Mouse (Mus musculus) monocyte, adult 2 months (primary cell): ENCODE results near the gene Aldh3b1.

Experiments used
- DNase-seq, 2 experiments: peaks; one replicate each; pipeline ENCODE4 v3.0.0; 2022; ENCODE audit warnings: low spot score in 2 of 2, low read depth in 1 of 2

Aldh3b1 gene

DNA sequence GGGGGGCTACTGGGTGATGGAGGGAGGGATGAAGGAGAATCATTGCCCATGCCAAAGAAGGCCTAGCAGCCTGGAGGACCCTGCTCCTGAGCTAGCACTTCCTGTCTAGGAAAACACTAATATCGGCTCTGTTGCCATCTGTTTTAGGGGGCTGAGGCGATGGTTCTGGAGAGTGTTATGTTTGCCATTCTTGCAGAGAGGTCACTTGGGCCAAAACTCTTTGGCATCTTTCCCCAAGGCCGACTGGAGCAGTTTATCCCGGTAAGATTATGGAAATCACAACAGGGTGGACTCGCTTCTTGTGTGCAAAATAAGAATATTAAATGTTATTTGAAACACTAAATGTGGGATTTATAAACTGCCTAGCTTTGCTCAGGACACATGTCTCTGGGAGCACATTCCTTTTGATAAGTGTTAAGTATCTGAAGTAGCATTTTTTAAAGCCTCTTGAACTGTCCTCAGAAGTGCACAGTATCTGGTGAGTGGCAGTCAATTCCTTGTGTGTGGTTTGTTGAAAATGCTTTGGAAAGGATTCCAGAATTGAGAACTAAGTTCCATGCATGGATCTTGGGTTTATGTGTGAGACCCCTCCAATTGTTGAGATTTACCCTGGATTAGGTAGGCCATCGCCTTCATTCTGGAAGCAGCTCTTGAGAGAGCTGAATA lies 45.1 kb downstream of the Aldh3b1 start:
- no peak for DNase-seq

GRCm38 (mm10) chr19:3882214-3882613 lies 47.4 kb downstream of the Aldh3b1 start:
- no peak for DNase-seq

GRCm38 (mm10) chr19:3880054-3880848 lies 49.4 kb downstream of the Aldh3b1 start:
- no peak for DNase-seq

DNA sequence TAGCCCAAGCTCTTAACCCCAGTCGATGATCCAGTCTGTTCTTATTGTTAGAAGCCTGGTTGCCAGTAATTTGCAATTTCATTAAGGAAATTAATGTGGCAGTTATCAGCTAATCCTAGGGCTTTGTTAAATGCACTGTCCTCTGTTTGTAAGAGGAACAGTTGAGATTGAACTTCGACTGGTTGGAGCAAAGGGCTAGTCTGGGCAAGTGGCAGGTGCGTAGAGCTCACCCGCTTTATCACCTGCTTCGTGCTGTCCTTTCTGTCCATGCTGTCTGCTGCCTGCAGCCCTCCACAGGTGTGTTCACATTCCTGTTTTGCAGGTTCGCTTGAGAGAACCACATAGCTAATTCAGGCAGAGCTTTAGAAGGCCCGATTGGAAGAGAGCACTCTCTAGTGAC lies 54.6 kb downstream of the Aldh3b1 start:
- DNase-seq: no peak

GRCm38 (mm10) chr19:3872373-3872772 lies 57.2 kb downstream of the Aldh3b1 start:
- no peak for DNase-seq

DNA sequence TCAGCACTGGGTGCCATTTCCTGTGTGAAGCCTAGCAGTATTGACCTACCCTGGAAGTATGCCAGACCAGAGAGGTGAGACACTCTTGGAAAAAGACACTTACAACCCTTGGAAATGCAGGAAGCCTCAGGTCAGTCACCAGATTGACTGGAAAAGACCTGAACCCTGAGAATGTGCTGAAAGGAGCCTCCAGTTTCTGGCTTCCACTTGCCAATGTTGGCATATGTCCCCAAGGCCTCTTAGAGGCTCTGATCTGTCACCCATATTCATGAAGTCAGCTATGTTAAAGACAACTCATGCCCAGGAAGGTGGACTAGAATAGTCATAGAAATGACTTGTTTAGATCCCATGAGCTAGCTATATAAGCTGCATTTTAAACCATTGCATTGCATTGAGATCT lies 58.1 kb downstream of the Aldh3b1 start:
- DNase-seq: no peak

DNA sequence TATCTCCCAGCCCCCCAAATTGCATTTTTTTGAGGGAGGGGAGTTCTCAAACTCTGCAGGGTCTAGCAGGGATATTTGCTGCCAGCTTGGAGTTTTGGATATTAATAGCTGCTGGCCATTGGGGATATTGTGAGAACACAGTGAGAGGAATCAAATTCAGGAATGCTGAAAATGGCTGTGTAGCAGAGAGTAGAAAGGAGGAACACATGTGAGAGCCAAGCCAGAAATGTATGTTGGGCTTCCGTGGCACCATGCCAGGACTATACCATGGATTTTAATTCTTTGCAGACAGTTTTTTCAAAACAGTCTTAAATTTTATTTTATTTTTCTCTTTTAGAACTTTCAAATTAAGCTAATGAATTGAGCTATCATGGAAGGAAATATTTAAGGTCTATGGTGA lies 61.3 kb downstream of the Aldh3b1 start:
- DNase-seq: no peak

- DNase-seq: no peak
These were observed 64.6 kb downstream of the Aldh3b1 start for GRCm38 (mm10) chr19:3864960-3865359.
